Mouse (Mus musculus) lung, embryonic 14.5 days (tissue): ENCODE measurements around the gene Mfsd2a. TPM values are rescaled to one million over a fixed set of nuclear protein-coding genes. Genes with fewer than 3 reads are reported as not detected.

Experiments
- ATAC-seq: fragments of 200-750 bp; cut with Nextera tagmentation; 2 replicates; pipeline ENCODE4 v1.8.0; 2017; ENCODE audit warnings: mild to moderate bottlenecking, moderate TSS enrichment, moderate library complexity; ENCODE audit not compliant: insufficient read depth
- DNase-seq: peaks from one replicate; pipeline ENCODE4 v3.0.0-alpha.2; 2015
- H3K27ac ChIP-seq: fragments of 300-500 bp; sonication (generic); 2 replicates; pipeline ENCODE4 v1.5.1; 2014; ENCODE audit warnings: low read depth, mild to moderate bottlenecking, moderate library complexity
- H3K27me3 ChIP-seq: fragments of 300-500 bp; sonication (generic); 2 replicates; pipeline ENCODE4 v1.6.1; 2014; ENCODE audit warnings: low read length, control low read depth; ENCODE audit not compliant: insufficient read depth
- H3K36me3 ChIP-seq: fragments of 300-500 bp; sonication (generic); 2 replicates; pipeline ENCODE4 v1.6.1; 2014; ENCODE audit warnings: control low read depth; ENCODE audit not compliant: insufficient read depth
- H3K4me1 ChIP-seq: fragments of 300-500 bp; sonication (generic); 2 replicates; pipeline ENCODE4 v1.6.1; 2014; ENCODE audit warnings: antibody characterized with exemption, control low read depth; ENCODE audit not compliant: insufficient read depth
- H3K4me2 ChIP-seq: fragments of 300-500 bp; sonication (generic); 2 replicates; pipeline ENCODE4 v1.6.1; 2014; ENCODE audit warnings: mild to moderate bottlenecking
- H3K4me3 ChIP-seq: fragments of 300-500 bp; sonication (generic); 2 replicates; pipeline ENCODE4 v1.5.1; 2014; ENCODE audit warnings: low read depth, low read length
- H3K9ac ChIP-seq: fragments of 300-500 bp; sonication (generic); 2 replicates; pipeline ENCODE4 v1.6.1; 2014
- H3K9me3 ChIP-seq: fragments of 300-500 bp; sonication (generic); 2 replicates; pipeline ENCODE4 v1.6.1; 2016; ENCODE audit warnings: low read depth, low read length, control low read depth
- CTCF ChIP-seq: IDR thresholded peaks from 2 replicates; pipeline ENCODE4 v1.5.1; 2016; ENCODE audit warnings: antibody characterized with exemption, low read depth
- WGBS: fragments of 180-500 bp; shearing (Covaris S2); extraction: QIAGEN DNeasy Blood & Tissue Kit; methylation state at CpG from one replicate; pipeline ENCODE4 v1.1.7; 2014; 5-methylcytosine and 5-hydroxymethylcytosine counted together
- polyA plus RNA-seq: library from polyadenylated mRNA; unstranded; fragments of >200 nt; fragmentation: Nextera tagmentation; extraction: Ambion mirVana; gene quantifications from 2 replicates; pipeline ENCODE4 v1.2.1, GENCODE M21; 2014

The Mfsd2a gene
- 1.1 and 1.4 TPM in 2 replicates for polyA plus RNA-seq

GRCm38 (mm10) chr4:122961100-122961567 is at the start of gene Mfsd2a:
Gene Mfsd2a, minus strand, starts transcription at chr4:122961188.
- Histone ChIP-seq H3K4me3 (peak within 1 kb of the TSS; percentile 51), H3K9me3 (no peaks in the 10 kb centered on the region), H3K4me2 (peak within 1 kb of the TSS; percentile 99), H3K4me1 (peaks cover 10% of the 10 kb centered on the region), H3K36me3 (no peaks in the 10 kb centered on the region), H3K27me3 (peaks cover 37% of the 10 kb centered on the region), H3K9ac (peak within 1 kb of the TSS; percentile 46), H3K27ac (no peak within 1 kb of the TSS)
- DNase-seq, result peak; percentile 82
- WGBS, result 1% methylated on average over 27 of the region's 27 CpGs
- no peak for TF ChIP-seq CTCF
- ATAC-seq, result peak; percentile 81

- H3K4me3 ChIP-seq, result no peak overlapping the region
- no peaks in the 10 kb centered on the region for H3K36me3 ChIP-seq
- peak; percentile 70 for DNase-seq
- TF ChIP-seq CTCF, result no peak
- peaks cover 10% of the 10 kb centered on the region; the same call in 1 of the 2 replicates for H3K4me1 ChIP-seq
- H3K9me3 ChIP-seq, result no peaks in the 10 kb centered on the region
- peak overlapping the region; percentile 77; the same call in 1 of the 2 replicates for H3K27ac ChIP-seq
- no peaks in the 10 kb centered on the region for H3K27me3 ChIP-seq
- WGBS, result 13% methylated on average over 15 of the region's 15 CpGs
- H3K4me2 ChIP-seq, result peak overlapping the region; percentile 41
- ATAC-seq, result peak; percentile 70
- no peak overlapping the region for H3K9ac ChIP-seq
Measured at GRCm38 (mm10) chr4:123005054-123005966, 44.3 kb upstream of the Mfsd2a start.

DNA sequence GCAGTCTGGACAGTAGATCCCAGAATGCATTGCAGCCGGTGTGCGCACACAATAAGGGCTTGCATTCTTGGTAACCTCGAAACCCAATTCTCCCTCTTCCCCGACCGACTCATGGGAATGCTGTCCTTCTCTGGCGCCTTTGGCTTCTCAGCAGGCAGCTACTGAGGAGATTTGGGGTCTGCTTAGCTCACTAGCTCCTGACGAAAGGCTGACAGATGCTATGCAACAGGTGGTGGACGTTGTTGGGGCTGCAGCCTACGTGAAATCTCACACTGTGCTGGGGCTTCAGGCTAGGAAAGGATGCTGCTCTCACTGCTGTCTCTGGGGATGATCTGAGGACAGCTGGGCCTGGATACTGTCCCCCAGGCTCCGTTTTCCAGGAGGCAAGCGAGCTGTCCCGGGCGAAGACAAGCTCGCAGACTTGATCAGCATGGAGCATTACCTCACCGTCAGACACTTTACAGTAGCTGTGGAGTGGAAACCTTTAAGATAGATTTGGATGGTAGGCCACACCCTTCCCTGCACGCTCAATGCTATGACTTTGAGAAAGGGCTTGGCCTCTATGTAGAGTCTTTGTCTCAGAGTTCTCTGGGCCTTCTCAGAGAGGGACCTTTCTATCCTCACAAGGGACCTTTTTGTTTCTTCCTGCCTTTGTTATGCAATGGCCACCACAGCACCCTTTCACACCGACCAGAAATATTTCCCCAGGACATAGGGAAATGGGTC is 39.8 kb upstream of the Mfsd2a start:
- Histone ChIP-seq H3K4me3 (no peak overlapping the region), H3K9ac (no peak overlapping the region), H3K27ac (no peak overlapping the region), H3K27me3 (peaks cover 23% of the 10 kb centered on the region), H3K9me3 (no peaks in the 10 kb centered on the region), H3K36me3 (no peaks in the 10 kb centered on the region), H3K4me1 (peaks cover 12% of the 10 kb centered on the region; the same call in 1 of the 2 replicates), H3K4me2 (no peak overlapping the region)
- DNase-seq (no peak), ATAC-seq (no peak)
- WGBS, result 72% methylated on average over 17 of the region's 17 CpGs
- no peak for TF ChIP-seq CTCF

DNA sequence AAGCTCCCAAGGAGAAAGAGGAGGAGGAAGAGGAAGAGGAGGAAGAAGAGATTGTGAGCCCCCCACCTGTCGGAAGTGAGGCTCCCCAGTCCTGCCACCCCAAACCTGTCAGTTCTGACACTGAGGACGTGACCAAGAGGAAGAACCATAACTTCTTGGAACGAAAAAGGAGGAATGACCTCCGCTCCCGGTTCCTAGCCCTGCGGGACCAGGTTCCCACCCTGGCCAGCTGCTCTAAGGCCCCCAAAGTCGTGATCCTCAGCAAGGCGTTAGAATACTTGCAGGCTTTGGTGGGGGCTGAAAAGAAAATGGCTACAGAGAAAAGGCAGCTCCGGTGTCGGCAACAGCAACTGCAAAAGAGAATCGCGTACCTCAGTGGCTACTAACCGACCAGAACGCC is 39.1 kb upstream of the Mfsd2a start:
- DNase-seq (no peak), ATAC-seq (no peak)
- Histone ChIP-seq H3K36me3 (no peaks in the 10 kb centered on the region), H3K27me3 (peaks cover 23% of the 10 kb centered on the region), H3K9me3 (no peaks in the 10 kb centered on the region), H3K4me2 (no peak overlapping the region), H3K4me1 (0 out of 2 replicates have a peak, but pooled peaks cover 6% of the 10 kb centered on the region), H3K27ac (no peak overlapping the region), H3K4me3 (no peak overlapping the region), H3K9ac (no peak overlapping the region)
- WGBS, result 76% methylated on average over 14 of the region's 14 CpGs
- no peak for TF ChIP-seq CTCF

GRCm38 (mm10) chr4:122999263-122999691 is 38.3 kb upstream of the Mfsd2a start:
- Histone ChIP-seq H3K4me1 (0 out of 2 replicates have a peak, but pooled peaks cover 3% of the 10 kb centered on the region), H3K36me3 (no peaks in the 10 kb centered on the region), H3K9ac (no peak overlapping the region), H3K27me3 (peaks cover 23% of the 10 kb centered on the region), H3K27ac (no peak overlapping the region), H3K9me3 (no peaks in the 10 kb centered on the region), H3K4me3 (no peak overlapping the region), H3K4me2 (peak overlapping the region; percentile 47)
- WGBS, result 24% methylated on average over 4 of the region's 4 CpGs
- ATAC-seq (no peak), DNase-seq (no peak)
- TF ChIP-seq CTCF, result no peak

- Histone ChIP-seq H3K9ac (no peak overlapping the region), H3K36me3 (no peaks in the 10 kb centered on the region), H3K27me3 (peaks cover 23% of the 10 kb centered on the region), H3K27ac (no peak overlapping the region), H3K4me1 (0 out of 2 replicates have a peak, but pooled peaks cover 3% of the 10 kb centered on the region), H3K4me3 (peak overlapping the region; percentile 70; the same call in 1 of the 2 replicates), H3K4me2 (peak overlapping the region; percentile 98), H3K9me3 (no peaks in the 10 kb centered on the region)
- DNase-seq, result peak; percentile 57
- 17% methylated on average over 12 of the region's 12 CpGs for WGBS
- ATAC-seq, result no peak
- TF ChIP-seq CTCF, result no peak
Measured at GRCm38 (mm10) chr4:122998537-122999262, 37.7 kb upstream of the Mfsd2a start.
